Mouse (Mus musculus) heart, adult 18-20 months (tissue): Measurements from ENCODE around the gene Taf12. TPM values are rescaled to one million over a fixed set of nuclear protein-coding genes. Genes with fewer than 3 reads are reported as not detected.

ENCODE experiments used
- DNase-seq, 2 experiments: peaks; one replicate each; pipeline ENCODE4 v3.0.0; 2021 to 2022; ENCODE audit warnings: mixed read lengths in 1 of 2
- total RNA-seq, 2 experiments: library from RNA; stranded (reverse); gene quantifications; 2 replicates each; pipeline ENCODE4 v1.2.3; 2021

Gene Taf12
- total RNA-seq, 2 experiments from 2014 or later, result 31.7 to 32.9 TPM

DNA sequence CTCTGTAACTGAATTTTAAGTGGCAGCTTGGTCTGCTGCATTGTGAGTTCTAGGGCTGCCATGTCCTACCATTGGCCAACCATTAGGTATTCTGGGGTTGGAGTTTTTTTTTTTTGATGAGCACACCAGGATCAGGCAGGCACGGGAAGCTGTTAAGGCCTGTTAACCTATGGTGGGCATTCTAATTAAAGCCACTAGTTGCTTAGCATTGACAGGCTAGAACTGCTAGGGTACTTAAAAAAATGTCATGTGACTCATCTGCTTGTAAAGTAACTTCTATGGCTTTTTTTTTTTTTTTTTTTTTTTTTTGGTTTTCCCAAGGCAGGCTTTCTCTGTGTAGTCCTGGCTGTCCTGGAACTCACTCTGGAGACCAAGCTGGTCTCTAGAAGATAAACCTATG, 37.0 kb downstream of the Taf12 start:
- DNase-seq, result no peak

DNA sequence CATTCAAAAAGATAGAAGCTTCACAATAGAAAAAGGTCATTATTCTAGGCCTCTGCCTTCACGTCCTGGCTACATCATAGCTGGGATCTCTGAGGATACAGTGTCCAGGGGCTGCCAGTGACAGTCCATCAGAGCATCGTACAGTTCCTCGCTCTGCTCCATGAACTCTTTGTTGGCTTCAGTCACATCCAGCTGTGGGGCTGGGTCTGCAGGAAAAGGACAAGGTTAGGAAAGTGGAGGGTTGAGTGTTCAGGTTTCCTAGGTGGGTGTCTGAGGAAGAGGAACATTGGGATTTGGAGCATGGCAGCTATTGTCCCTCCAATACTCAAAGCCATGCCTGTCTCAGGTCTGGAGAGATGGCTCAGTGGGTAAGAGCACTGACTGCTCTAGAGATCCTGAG, 37.6 kb downstream of the Taf12 start:
- no peak for DNase-seq

DNA sequence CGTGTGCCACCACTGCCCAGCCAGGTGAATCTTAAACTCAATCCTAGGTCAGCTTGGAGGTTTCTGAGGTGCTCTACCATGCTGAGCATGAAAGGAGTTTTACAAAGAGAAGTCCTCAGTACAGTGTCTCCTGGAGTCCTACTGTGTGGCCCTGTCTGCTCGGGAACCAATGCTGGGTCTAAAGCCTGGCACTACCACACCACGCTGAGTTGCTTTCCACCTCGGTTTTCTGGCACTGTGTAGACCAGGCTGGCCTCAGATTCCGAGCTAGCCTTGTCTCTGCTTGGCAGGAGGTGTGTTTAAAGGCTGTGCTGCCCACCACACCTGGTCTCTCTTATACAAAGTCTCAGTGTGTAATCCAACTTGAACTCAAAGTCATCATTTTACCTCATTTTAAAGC, 38.5 kb downstream of the Taf12 start:
- DNase-seq, result no peak

DNA sequence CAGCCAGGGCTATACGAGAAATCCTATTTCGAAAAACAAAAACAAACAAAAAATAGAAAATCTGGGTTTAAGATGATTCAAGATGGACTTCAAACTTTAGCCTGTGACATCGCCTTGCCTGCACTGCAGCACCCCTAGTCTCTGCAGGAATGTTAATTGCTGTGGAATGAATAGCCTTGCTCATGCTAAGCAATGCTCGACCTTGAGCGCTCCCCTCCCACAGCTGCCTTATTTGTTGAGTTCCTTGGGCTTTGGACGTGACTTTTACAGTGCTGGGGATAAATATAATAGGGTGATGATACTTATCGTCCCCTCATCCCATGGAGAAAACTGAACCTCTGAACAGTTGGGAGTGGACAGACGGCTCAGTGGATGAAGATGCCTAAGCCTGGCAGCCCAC, 41.5 kb downstream of the Taf12 start:
- DNase-seq, result no peak

DNA sequence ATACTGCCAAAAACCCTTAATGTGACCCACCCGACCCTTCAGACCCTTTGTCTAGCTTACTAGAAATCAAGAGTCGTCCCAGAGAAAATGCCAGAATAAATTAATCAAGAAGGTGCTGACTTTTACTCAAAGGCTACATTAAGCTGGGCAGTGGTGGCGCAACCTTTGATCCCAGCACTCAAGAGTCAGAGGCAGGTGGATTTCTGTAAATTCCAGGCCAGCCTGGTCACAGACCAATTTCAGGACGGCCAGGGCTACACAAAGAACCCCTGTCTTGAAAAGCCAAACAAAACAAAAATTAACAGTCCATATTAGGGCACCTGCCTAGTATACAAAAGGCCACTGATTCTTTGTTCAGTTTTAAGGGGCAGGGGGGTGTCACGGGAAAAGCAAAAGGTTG, 52.3 kb downstream of the Taf12 start:
- DNase-seq, result no peak

DNA sequence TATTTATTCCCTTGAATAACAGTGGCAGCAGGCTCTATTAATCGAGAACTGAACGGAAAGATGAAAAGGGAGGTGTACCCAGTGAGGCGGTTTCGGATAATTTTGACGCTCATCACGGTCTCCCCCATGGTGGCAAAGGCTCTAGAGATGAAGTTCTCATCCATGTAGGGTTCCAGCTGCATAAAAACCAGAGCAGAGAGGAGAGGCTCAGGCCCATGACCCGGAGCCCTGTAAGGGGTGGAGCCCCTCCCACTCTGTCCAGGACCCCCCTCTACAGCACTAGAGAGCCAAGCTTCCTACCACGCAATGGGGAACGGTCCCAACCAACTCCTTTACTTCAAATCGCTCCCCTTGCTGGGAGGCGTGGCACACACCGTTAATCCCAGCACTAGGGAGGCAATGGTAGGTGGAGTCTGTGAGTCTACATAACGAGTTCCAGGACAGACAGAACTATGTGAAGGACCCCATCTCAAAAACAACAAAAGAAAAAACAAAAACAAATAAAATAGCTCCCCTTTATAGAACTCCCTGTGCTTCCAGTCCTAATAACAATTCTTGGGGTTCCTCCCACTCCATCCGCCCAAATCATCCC, 54.3 kb downstream of the Taf12 start:
- DNase-seq, result no peak

DNA sequence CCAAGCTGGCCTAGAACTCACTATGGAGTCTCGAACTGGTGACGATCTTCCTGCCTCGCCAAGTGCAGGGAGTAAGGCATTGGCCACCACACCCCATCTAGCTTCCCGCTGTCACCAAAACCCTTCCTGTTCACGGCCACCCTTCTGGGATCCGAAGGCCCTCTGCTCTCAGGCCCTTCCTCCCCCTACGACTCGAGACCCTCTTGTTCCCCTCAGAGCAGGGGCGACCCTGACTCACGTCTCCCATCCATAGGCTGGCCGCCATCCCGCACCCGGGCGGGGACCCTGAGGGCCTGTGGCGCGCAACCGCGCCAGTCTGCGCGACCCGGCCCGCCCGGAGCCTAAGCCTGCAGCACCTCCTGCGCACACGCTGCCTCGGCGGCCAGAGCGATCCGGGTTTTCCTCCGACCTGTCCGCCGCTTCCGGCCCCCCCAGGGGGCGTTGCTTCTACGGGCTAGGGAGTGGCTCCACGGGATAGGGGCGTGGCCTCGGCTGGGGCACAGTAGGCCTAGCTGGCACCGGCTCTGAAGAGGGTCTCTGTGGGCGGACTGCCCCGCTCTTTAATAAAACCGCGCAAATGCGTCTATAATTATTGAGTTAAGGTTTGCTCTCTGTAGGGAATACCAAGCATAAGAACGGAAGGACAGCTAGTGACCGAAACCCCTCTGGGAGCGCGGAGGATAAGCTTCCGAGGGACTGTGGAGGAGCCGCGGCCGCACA, 55.1 kb downstream of the Taf12 start, which contains the start of gene Trnau1ap:
Gene Trnau1ap, minus strand, starts transcription at position 424 of the 720 bp plus-strand sequence.
- peak; percentile 93 to 94 for DNase-seq

DNA sequence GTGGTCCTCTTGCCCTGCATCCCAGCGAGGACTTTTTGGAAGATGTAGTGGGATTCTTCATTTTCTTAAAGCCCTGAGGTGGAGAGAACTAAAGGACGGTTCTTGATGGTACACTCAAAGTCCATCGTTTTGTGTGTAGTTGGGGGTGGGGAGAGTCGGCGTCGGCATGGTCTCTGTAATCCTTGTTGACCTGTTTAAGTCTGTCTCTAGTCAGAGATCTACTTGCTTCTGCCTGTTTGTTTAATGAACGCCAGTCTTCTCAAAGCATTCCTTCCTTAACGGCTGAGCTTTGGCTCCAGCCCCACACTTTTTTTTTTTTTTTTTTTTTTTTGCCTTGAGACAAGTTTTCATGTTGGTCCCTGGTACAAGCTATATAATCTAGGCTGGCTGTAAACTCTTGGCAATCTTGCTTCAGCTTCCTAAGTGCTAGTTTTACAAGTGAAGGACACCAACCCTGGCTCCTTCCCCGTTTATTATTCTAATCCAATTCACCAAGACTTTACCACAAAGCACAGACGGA, 55.7 kb downstream of the Taf12 start:
- no peak for DNase-seq

DNA sequence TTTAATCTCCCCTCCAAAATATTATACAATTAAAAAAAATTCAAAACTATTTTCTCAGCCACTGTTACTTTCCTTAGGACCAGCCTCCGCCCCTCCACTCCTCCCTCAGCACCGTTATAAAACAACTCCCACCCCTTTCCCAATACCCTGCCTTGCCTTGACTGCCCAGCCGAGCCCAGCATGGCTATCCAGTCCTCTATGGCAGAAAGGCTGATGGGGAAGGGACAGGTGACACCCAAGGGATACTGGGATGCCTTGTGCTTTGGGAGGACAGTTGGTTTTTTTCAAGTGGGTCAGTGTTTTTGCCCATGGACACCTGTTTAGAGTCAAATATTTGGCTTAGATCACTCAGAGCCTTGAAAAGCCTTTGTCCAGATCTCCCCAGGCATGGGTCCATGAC, 57.8 kb downstream of the Taf12 start:
- DNase-seq, result no peak

DNA sequence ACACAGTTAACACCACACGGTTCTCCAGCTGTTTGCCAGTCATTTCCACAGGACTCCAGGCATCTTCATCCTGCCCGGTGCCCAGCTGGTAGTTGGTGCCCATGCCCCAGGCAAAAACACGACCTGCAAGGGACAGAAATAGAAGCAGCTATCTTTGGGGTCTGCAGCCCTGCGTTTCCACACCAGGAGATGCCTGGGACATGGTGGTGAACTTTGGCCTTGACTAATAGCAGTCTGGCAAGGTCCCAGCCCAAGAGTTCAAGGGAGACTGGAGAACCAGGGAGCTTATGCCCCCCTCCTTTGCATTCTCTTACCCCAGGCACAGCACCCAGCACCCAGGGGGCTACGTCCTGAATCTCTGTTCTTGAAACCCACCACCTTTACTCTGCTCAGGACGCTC, 58.7 kb downstream of the Taf12 start:
- no peak for DNase-seq

DNA sequence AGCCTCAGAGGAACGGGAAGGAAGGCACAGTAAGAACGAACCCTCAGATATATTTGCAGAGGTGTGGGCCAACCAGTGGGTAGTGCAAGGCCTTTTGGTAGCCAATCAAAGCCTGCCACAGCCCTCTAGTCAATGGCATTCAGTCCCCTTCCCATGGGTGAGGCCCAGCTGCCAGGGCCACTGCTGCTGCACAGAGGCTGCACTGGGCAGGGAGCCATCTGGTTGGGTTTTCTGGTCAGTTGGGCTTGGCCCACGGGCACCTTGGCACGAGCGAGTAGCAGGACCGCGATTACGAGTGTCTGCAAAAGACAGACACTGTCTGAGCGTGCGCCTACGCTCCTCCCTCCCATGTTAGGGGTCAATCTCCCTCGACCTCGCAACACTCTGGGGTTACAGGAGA, 64.8 kb downstream of the Taf12 start:
- DNase-seq, result peak; percentile 72 to 79

DNA sequence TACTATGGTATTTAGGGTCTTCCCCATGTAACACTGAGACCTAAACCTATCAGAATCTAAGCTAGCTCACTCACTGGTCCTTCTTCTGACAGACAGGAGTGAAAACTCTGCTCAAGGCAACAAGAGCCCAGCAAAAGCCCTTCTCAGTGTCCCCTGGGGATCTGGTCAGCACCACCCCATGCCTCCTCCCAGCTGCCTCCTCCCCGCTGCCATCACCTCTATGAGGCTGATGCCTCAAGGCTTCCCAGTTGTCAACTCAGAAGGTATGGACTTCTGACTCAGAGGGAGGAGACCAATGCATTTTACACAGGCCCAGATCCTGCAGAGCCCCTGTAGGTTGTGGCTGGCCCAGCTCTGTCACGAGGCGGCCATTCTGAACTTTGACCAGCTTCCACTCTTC, 67.3 kb downstream of the Taf12 start:
- no peak for DNase-seq

DNA sequence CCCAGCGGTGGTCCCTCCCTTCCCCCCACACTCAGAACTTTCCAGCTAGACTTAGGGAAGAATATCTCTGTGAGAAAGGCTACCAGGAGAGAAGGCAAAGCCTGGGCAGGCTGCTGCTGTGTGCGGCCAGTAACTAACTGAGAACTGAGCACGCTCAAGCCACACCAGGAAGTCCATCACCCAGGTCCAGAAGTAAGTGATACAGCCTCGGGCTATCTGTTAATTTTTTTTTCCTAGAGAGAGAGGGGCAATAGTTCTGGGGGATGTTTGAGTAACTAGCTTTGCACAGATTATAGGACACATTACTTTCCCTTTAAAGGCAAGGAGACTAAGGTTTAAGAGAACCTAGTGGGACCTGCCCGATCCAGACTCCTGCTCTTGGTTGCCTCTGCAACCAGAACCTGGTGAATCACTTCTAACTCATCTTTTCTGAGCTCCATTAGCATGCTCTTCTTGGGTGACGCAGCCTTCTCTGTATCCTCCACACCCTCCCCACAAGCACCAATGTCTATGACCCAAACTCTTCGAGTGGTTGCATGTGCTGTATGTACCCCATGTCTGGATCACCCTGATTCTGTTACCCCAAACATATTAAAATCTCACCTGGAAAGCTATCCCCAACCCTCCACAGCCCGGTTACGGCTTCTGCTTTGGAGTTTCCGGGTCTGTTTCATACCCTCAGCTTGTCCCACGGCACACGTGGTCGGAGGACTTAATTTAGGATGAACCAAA, 70.4 kb downstream of the Taf12 start:
- DNase-seq, result no peak

Other genes starting within 250 kb of the Taf12 start
- under 1 TPM in 1 of 2 experiments, not detected in 1; 0.13 TPM for gene Gm10300, start 199.7 kb upstream of the Taf12 start, total RNA-seq
- 100 to 1,000 TPM; 110 to 142 TPM for gene Epb41, start 199.1 kb upstream of the Taf12 start, total RNA-seq
- gene Oprd1, start 129.9 kb upstream of the Taf12 start, total RNA-seq, result under 1 TPM; 0.17 to 0.18 TPM
- 10 to 100 TPM; 26.7 to 30.8 TPM for gene Ythdf2, start 62.1 kb upstream of the Taf12 start, total RNA-seq
- 1 to 10 TPM; 9.1 to 9.4 TPM for gene Gmeb1, start 12.8 kb upstream of the Taf12 start, total RNA-seq
- 1 to 10 TPM in 1 of 2 experiments, under 1 TPM in 1; 0.84 to 1.2 TPM for gene Rab42, start 29.0 kb downstream of the Taf12 start, total RNA-seq
- gene Trnau1ap, start 55.2 kb downstream of the Taf12 start, total RNA-seq, result 10 to 100 TPM; 20.3 to 22.3 TPM
- 1 to 10 TPM; 6.4 to 7.5 TPM for gene Rcc1, start 79.2 kb downstream of the Taf12 start, total RNA-seq
- gene Phactr4, start 148.1 kb downstream of the Taf12 start, total RNA-seq, result 10 to 100 TPM; 17.6 to 20.1 TPM
- 1 to 10 TPM; 4.1 to 4.5 TPM for gene Med18, start 189.5 kb downstream of the Taf12 start, total RNA-seq
- gene Sesn2, start 236.1 kb downstream of the Taf12 start, total RNA-seq, result 1 to 10 TPM; 2.8 TPM